Mouse (Mus musculus): ENCODE measurements at regions not wholly inside any gene's neighbourhood (a gene's known extent, or its start where the extent isn't known, plus 50 kb on each side); places are given as distances from the start of the nearest gene placed in this dataset.

- WGBS, result 81% methylated on average over 2 of the region's 2 CpGs
- TF ChIP-seq CTCF (IDR thresholded peaks at IDR 0.05; ENCODE audit: low read depth), result no peak
- Histone ChIP-seq H3K4me3 (ENCODE audit: low read depth, low read length) (no peak overlapping the region), H3K9ac (ENCODE audit: low read depth, low read length) (no peak overlapping the region), H3K27me3 (replicated peaks; ENCODE audit: control insufficient read depth, insufficient read depth, low read length) (no peaks in the 10 kb centered on the region), H3K36me3 (ENCODE audit: control insufficient read depth, insufficient read depth) (no peaks in the 10 kb centered on the region), H3K4me2 (replicated peaks; ENCODE audit: low read depth) (no peak overlapping the region), H3K4me1 (replicated peaks; ENCODE audit: control insufficient read depth, insufficient read depth, low read length) (no peaks in the 10 kb centered on the region), H3K27ac (ENCODE audit: low read depth, low read length) (no peak overlapping the region), H3K9me3 (ENCODE audit: control insufficient read depth) (no peaks in the 10 kb centered on the region)
- no peak for ATAC-seq
Observed at GRCm38 (mm10) chr13:103396526-103397020, 62.3 kb upstream of the Mast4 start.

GRCm38 (mm10) chr13:103396099-103396498 is 61.8 kb upstream of the Mast4 start:
- no peak overlapping the region for H3K9ac ChIP-seq (ENCODE audit: low read depth, low read length)
- TF ChIP-seq CTCF (IDR thresholded peaks at IDR 0.05; ENCODE audit: low read depth), result no peak
- H3K9me3 ChIP-seq (ENCODE audit: control insufficient read depth), result no peaks in the 10 kb centered on the region
- no peak overlapping the region for H3K27ac ChIP-seq (ENCODE audit: low read depth, low read length)
- no peak overlapping the region for H3K4me3 ChIP-seq (ENCODE audit: low read depth, low read length)
- no peaks in the 10 kb centered on the region for H3K4me1 ChIP-seq (replicated peaks; ENCODE audit: control insufficient read depth, insufficient read depth, low read length)
- no peak for ATAC-seq
- 58% methylated on average over 9 of the region's 9 CpGs for WGBS
- no peaks in the 10 kb centered on the region for H3K27me3 ChIP-seq (replicated peaks; ENCODE audit: control insufficient read depth, insufficient read depth, low read length)
- H3K36me3 ChIP-seq (ENCODE audit: control insufficient read depth, insufficient read depth), result no peaks in the 10 kb centered on the region
- H3K4me2 ChIP-seq (replicated peaks; ENCODE audit: low read depth), result no peak overlapping the region

- WGBS, result 63% methylated on average over 3 of the region's 3 CpGs
- no peak overlapping the region for H3K9ac ChIP-seq (ENCODE audit: low read depth, low read length)
- H3K27ac ChIP-seq (ENCODE audit: low read depth, low read length), result no peak overlapping the region
- no peaks in the 10 kb centered on the region for H3K4me1 ChIP-seq (replicated peaks; ENCODE audit: control insufficient read depth, insufficient read depth, low read length)
- H3K27me3 ChIP-seq (replicated peaks; ENCODE audit: control insufficient read depth, insufficient read depth, low read length), result no peaks in the 10 kb centered on the region
- no peak overlapping the region for H3K4me2 ChIP-seq (replicated peaks; ENCODE audit: low read depth)
- no peak for TF ChIP-seq CTCF (IDR thresholded peaks at IDR 0.05; ENCODE audit: low read depth)
- H3K4me3 ChIP-seq (ENCODE audit: low read depth, low read length), result no peak overlapping the region
- no peaks in the 10 kb centered on the region for H3K9me3 ChIP-seq (ENCODE audit: control insufficient read depth)
- no peak for ATAC-seq
- no peaks in the 10 kb centered on the region for H3K36me3 ChIP-seq (ENCODE audit: control insufficient read depth, insufficient read depth)
Observed at GRCm38 (mm10) chr13:103392581-103392980, 58.3 kb upstream of the Mast4 start.

GRCm38 (mm10) chr13:103391396-103391795 is 57.1 kb upstream of the Mast4 start:
- Histone ChIP-seq H3K4me3 (ENCODE audit: low read depth, low read length) (no peak overlapping the region), H3K4me1 (replicated peaks; ENCODE audit: control insufficient read depth, insufficient read depth, low read length) (no peaks in the 10 kb centered on the region), H3K4me2 (replicated peaks; ENCODE audit: low read depth) (no peak overlapping the region), H3K36me3 (ENCODE audit: control insufficient read depth, insufficient read depth) (no peaks in the 10 kb centered on the region), H3K27ac (ENCODE audit: low read depth, low read length) (no peak overlapping the region), H3K9me3 (ENCODE audit: control insufficient read depth) (no peaks in the 10 kb centered on the region), H3K9ac (ENCODE audit: low read depth, low read length) (no peak overlapping the region), H3K27me3 (replicated peaks; ENCODE audit: control insufficient read depth, insufficient read depth, low read length) (no peaks in the 10 kb centered on the region)
- ATAC-seq, result no peak
- TF ChIP-seq CTCF (IDR thresholded peaks at IDR 0.05; ENCODE audit: low read depth), result no peak
- WGBS, result 85% methylated on average over 4 of the region's 4 CpGs

- no peaks in the 10 kb centered on the region for H3K9me3 ChIP-seq (ENCODE audit: control insufficient read depth)
- no peak overlapping the region for H3K4me3 ChIP-seq (ENCODE audit: low read depth, low read length)
- no peak for TF ChIP-seq CTCF (IDR thresholded peaks at IDR 0.05; ENCODE audit: low read depth)
- no peaks in the 10 kb centered on the region for H3K36me3 ChIP-seq (ENCODE audit: control insufficient read depth, insufficient read depth)
- H3K27me3 ChIP-seq (replicated peaks; ENCODE audit: control insufficient read depth, insufficient read depth, low read length), result no peaks in the 10 kb centered on the region
- no peak overlapping the region for H3K4me2 ChIP-seq (replicated peaks; ENCODE audit: low read depth)
- ATAC-seq, result no peak
- H3K4me1 ChIP-seq (replicated peaks; ENCODE audit: control insufficient read depth, insufficient read depth, low read length), result no peaks in the 10 kb centered on the region
- H3K9ac ChIP-seq (ENCODE audit: low read depth, low read length), result no peak overlapping the region
- 86% methylated on average over 3 of the region's 3 CpGs for WGBS
- no peak overlapping the region for H3K27ac ChIP-seq (ENCODE audit: low read depth, low read length)
Observed at GRCm38 (mm10) chr13:103390991-103391390, 56.7 kb upstream of the Mast4 start.

GRCm38 (mm10) chr13:103386948-103387347 is 52.7 kb upstream of the Mast4 start:
- ATAC-seq, result no peak

More at GRCm38 (mm10) chr13:103386948-103387347, 52.7 kb upstream of the Mast4 start:
- Histone ChIP-seq H3K4me1 (replicated peaks; ENCODE audit: control insufficient read depth, insufficient read depth, low read length) (no peaks in the 10 kb centered on the region), H3K27me3 (replicated peaks; ENCODE audit: control insufficient read depth, insufficient read depth, low read length) (no peaks in the 10 kb centered on the region), H3K36me3 (ENCODE audit: control insufficient read depth, insufficient read depth) (no peaks in the 10 kb centered on the region), H3K9me3 (ENCODE audit: control insufficient read depth) (no peaks in the 10 kb centered on the region), H3K4me3 (ENCODE audit: low read depth, low read length) (no peak overlapping the region), H3K27ac (ENCODE audit: low read depth, low read length) (no peak overlapping the region), H3K4me2 (replicated peaks; ENCODE audit: low read depth) (no peak overlapping the region), H3K9ac (ENCODE audit: low read depth, low read length) (no peak overlapping the region)
- WGBS, result 88% methylated on average over 5 of the region's 5 CpGs
- no peak for TF ChIP-seq CTCF (IDR thresholded peaks at IDR 0.05; ENCODE audit: low read depth)

Data from intestine, postnatal 0 days (tissue).